Mouse (Mus musculus) myocyte (in vitro differentiated cells): Measurements from ENCODE around the gene Eif4a1. TPM values are rescaled to one million over a fixed set of nuclear protein-coding genes. Genes with fewer than 3 reads are reported as not detected.
"Not testable (repeated sequence)": the region's sequence is repeated elsewhere in the genome, so short reads cannot be mapped to it uniquely, and the experiment has no call there.

Source experiments
- H3K27me3 ChIP-seq: one replicate; pipeline ENCODE4 v1.6.1; 2011; ENCODE audit not compliant: control insufficient read depth, insufficient read depth, insufficient read length
- H3K36me3 ChIP-seq: one replicate; pipeline ENCODE4 v1.6.1; 2011; ENCODE audit not compliant: control insufficient read depth, insufficient read depth
- H3K4me2 ChIP-seq: one replicate; pipeline ENCODE4 v1.6.1; 2011; ENCODE audit warnings: low read depth, control low read depth
- H3K4me3 ChIP-seq: one replicate; pipeline ENCODE4 v1.5.1; 2011; ENCODE audit warnings: mild to moderate bottlenecking, control low read depth, moderate library complexity
- H3K79me2 ChIP-seq: one replicate; pipeline ENCODE4 v1.6.1; 2011; ENCODE audit not compliant: control insufficient read depth, insufficient read depth
- H3ac ChIP-seq: one replicate; pipeline ENCODE4 v1.6.1; 2011; ENCODE audit not compliant: control insufficient read depth, insufficient read length
- CEBPB ChIP-seq: IDR thresholded peaks from 2 replicates; pipeline ENCODE4 v1.6.1; 2011; ENCODE audit warnings: mild to moderate bottlenecking, moderate library complexity; ENCODE audit not compliant: poor library complexity, insufficient read depth, severe bottlenecking
- E2F4 ChIP-seq: IDR thresholded peaks from one replicate; pipeline ENCODE4 v1.6.1; 2011; ENCODE audit warnings: mild to moderate bottlenecking, control low read depth, moderate library complexity; ENCODE audit not compliant: insufficient read depth
- MAX ChIP-seq: IDR thresholded peaks from one replicate; pipeline ENCODE4 v1.6.1; 2011; ENCODE audit warnings: low read depth, mild to moderate bottlenecking, control low read depth
- MYOD1 ChIP-seq, 3 experiments: IDR thresholded peaks; one replicate each; pipeline ENCODE4 v1.6.1; 2011; ENCODE audit warnings: control low read depth in 2 of 3, low read depth in 2 of 3, mild to moderate bottlenecking in 2 of 3, moderate library complexity in 1 of 3; ENCODE audit not compliant: insufficient read length in 2 of 3, control insufficient read depth in 1 of 3
- MYOG ChIP-seq, 3 experiments: IDR thresholded peaks; one replicate each; pipeline ENCODE4 v1.6.1; 2011; ENCODE audit warnings: control low read depth in 2 of 3, low read depth in 2 of 3, mild to moderate bottlenecking in 2 of 3; ENCODE audit not compliant: insufficient read length in 2 of 3, control insufficient read depth in 1 of 3, insufficient read depth in 1 of 3
- POLR2A ChIP-seq: IDR thresholded peaks from one replicate; pipeline ENCODE4 v1.6.1; 2011; ENCODE audit warnings: low read depth, mild to moderate bottlenecking, control low read depth, moderate library complexity; ENCODE audit not compliant: insufficient read length
- POLR2AphosphoS2 ChIP-seq: IDR thresholded peaks from one replicate; pipeline ENCODE4 v1.6.1; 2011; ENCODE audit warnings: low read depth, control low read depth; ENCODE audit not compliant: insufficient read length
- REST ChIP-seq: IDR thresholded peaks from one replicate; pipeline ENCODE4 v1.6.1; 2011; ENCODE audit warnings: mild to moderate bottlenecking, control low read depth, moderate library complexity; ENCODE audit not compliant: insufficient read depth, insufficient read length
- SRF ChIP-seq: IDR thresholded peaks from one replicate; pipeline ENCODE4 v1.6.1; 2011; ENCODE audit warnings: low read depth; ENCODE audit not compliant: control insufficient read depth, insufficient read length
- TCF12 ChIP-seq: IDR thresholded peaks from one replicate; pipeline ENCODE4 v1.6.1; 2011; ENCODE audit warnings: mild to moderate bottlenecking, control low read depth; ENCODE audit not compliant: poor library complexity, insufficient read depth, severe bottlenecking
- TCF3 ChIP-seq: IDR thresholded peaks from one replicate; pipeline ENCODE4 v1.6.1; 2011; ENCODE audit warnings: low read depth, control low read depth; ENCODE audit not compliant: insufficient read length
- USF1 ChIP-seq: IDR thresholded peaks from one replicate; pipeline ENCODE4 v1.6.1; 2011; ENCODE audit warnings: low read depth, mild to moderate bottlenecking, control low read depth, moderate library complexity
- polyA plus RNA-seq: library from polyadenylated mRNA; unstranded; fragments of >200 nt; fragmentation: generic; extraction: Trizol; gene quantifications from one replicate; pipeline ENCODE4 v1.2.1, GENCODE M21; 2012; ENCODE audit warnings: missing spikeins

The Eif4a1 gene
- polyA plus RNA-seq, 1 experiment = 553 TPM

GRCm38 (mm10) chr11:69706775-69707479, 34.7 kb upstream of the Eif4a1 start:
- Histone ChIP-seq H3K27me3 (no peaks in the 10 kb centered on the region), H3K36me3 (no peaks in the 10 kb centered on the region), H3K4me2 (no peak overlapping the region), H3K79me2 (no peaks in the 10 kb centered on the region), H3K4me3 (no peak overlapping the region), H3ac (no peak overlapping the region)
- no peak for TF ChIP-seq E2F4
- peak in 1 of 3 experiments; percentile 20 for TF ChIP-seq MYOG (IDR thresholded peaks at IDR 0.05; ENCODE audit: control insufficient read depth in 1 of 3, insufficient read depth in 1 of 3, insufficient read length in 2 of 3, low read depth in 2 of 3)

GRCm38 (mm10) chr11:69704613-69705010, 32.4 kb upstream of the Eif4a1 start:
- Histone ChIP-seq H3K4me3 (no peak overlapping the region), H3K4me2 (no peak overlapping the region)

GRCm38 (mm10) chr11:69703814-69704612, 31.8 kb upstream of the Eif4a1 start:
- H3ac ChIP-seq = no peak overlapping the region
- no peak overlapping the region for H3K4me3 ChIP-seq
- H3K79me2 ChIP-seq = no peaks in the 10 kb centered on the region
- no peaks in the 10 kb centered on the region for H3K36me3 ChIP-seq
- H3K27me3 ChIP-seq = no peaks in the 10 kb centered on the region
- no peak overlapping the region for H3K4me2 ChIP-seq
- peak in 1 of 3 experiments; percentile 6 for TF ChIP-seq MYOD1 (IDR thresholded peaks at IDR 0.05; ENCODE audit: control insufficient read depth in 1 of 3, insufficient read length in 2 of 3, low read depth in 2 of 3)
- TF ChIP-seq MAX = no peak

More at GRCm38 (mm10) chr11:69704613-69705010, 32.4 kb upstream of the Eif4a1 start:
- H3K36me3 ChIP-seq = no peaks in the 10 kb centered on the region
- no peak overlapping the region for H3ac ChIP-seq
- TF ChIP-seq USF1 (no peak), CEBPB (no peak), REST (no peak), POLR2AphosphoS2 (no peak), MYOD1 (IDR thresholded peaks at IDR 0.05; ENCODE audit: control insufficient read depth in 1 of 3, insufficient read length in 2 of 3, low read depth in 2 of 3) (no peak), TCF12 (no peak), TCF3 (no peak), POLR2A (no peak), MYOG (IDR thresholded peaks at IDR 0.05; ENCODE audit: control insufficient read depth in 1 of 3, insufficient read depth in 1 of 3, insufficient read length in 2 of 3, low read depth in 2 of 3) (no peak), SRF (no peak), MAX (no peak), E2F4 (no peak)
- H3K27me3 ChIP-seq = no peaks in the 10 kb centered on the region
- H3K79me2 ChIP-seq = no peaks in the 10 kb centered on the region

DNA sequence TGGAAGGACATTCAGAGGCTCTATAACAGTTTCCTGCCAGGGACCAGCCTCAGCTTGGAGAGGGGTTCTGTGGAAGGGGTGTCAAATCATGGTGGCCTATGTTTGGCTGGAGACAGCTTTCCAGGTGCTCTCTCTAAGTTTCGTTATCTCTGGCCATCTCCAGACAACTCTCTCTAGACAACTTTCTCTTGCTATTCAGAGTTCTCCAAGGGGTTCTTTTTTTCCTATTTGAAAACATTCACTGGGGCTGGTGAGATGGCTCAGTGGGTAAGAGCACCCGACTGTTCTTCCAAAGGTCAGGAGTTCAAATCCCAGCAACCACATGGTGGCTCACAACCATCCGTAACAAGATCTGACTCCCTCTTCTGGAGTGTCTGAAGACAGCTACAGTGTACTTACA, 31.2 kb upstream of the Eif4a1 start:
- H3ac ChIP-seq, H3K4me2 ChIP-seq, H3K79me2 ChIP-seq, H3K27me3 ChIP-seq, H3K36me3 ChIP-seq, H3K4me3 ChIP-seq: not testable (repeated sequence)

- not testable (repeated sequence) for H3K36me3 ChIP-seq, H3K4me3 ChIP-seq, H3K4me2 ChIP-seq, H3K27me3 ChIP-seq, H3K79me2 ChIP-seq, H3ac ChIP-seq
These were observed 30.7 kb upstream of the Eif4a1 start for GRCm38 (mm10) chr11:69702886-69703285.

DNA sequence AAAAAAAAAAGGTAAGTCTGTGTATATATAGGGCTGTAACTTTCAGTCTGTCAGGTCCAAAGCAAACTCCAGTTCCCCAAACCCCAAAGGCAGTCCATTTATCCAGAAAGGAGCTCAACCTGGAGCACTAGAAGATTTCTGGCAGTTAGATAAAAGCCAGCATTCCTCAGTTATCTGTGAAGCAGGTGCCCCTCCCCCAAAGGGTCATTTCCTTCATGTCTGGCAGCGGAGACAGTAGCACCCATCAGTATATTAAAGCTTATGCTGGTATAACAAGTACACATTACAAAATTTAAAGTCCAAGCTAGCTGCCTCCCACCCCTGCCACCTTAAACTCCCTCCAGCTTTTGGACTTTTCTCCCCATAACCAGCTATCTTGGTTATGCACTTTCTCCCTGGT, 27.4 kb upstream of the Eif4a1 start:
- Histone ChIP-seq H3K4me3 (no peak overlapping the region), H3ac (no peak overlapping the region), H3K79me2 (no peaks in the 10 kb centered on the region), H3K4me2 (no peak overlapping the region), H3K27me3 (no peaks in the 10 kb centered on the region), H3K36me3 (no peaks in the 10 kb centered on the region)
- TF ChIP-seq E2F4 = no peak
- TF ChIP-seq SRF = no peak
- TF ChIP-seq CEBPB = no peak
- TF ChIP-seq MAX = no peak
- no peak for TF ChIP-seq USF1
- no peak for TF ChIP-seq REST
- TF ChIP-seq MYOD1 (IDR thresholded peaks at IDR 0.05; ENCODE audit: control insufficient read depth in 1 of 3, insufficient read length in 2 of 3, low read depth in 2 of 3) = no peak
- TF ChIP-seq POLR2A = no peak
- TF ChIP-seq TCF12 = no peak
- TF ChIP-seq MYOG (IDR thresholded peaks at IDR 0.05; ENCODE audit: control insufficient read depth in 1 of 3, insufficient read depth in 1 of 3, insufficient read length in 2 of 3, low read depth in 2 of 3) = no peak
- TF ChIP-seq POLR2AphosphoS2 = no peak
- no peak for TF ChIP-seq TCF3
